Mouse (Mus musculus): ENCODE results near the gene Rasl12. TPM values are rescaled to one million over a fixed set of nuclear protein-coding genes. Genes with fewer than 3 reads are reported as not detected.

Rasl12 gene
- polyA plus RNA-seq, 1 experiment from 2014 or later = 8.4 TPM

- Histone ChIP-seq H3K4me3 (no peak overlapping the region), H3K36me3 (peaks cover 18% of the 10 kb centered on the region), H3K27me3 (no peaks in the 10 kb centered on the region), H3K4me1 (peaks cover 23% of the 10 kb centered on the region), H3K9me3 (replicated peaks) (no peaks in the 10 kb centered on the region), H3K27ac (no peak overlapping the region), H3K9ac (no peak overlapping the region), H3K4me2 (replicated peaks) (peak overlapping the region; percentile 77; the same call in 1 of the 2 replicates)
- no peak for ATAC-seq (ENCODE audit: low FRiP score)
- 82% methylated on average over 5 of the region's 5 CpGs for WGBS
Measured at GRCm38 (mm10) chr9:65462544-65462943, 64.2 kb downstream of the Rasl12 start.

GRCm38 (mm10) chr9:65464161-65464560, 65.9 kb downstream of the Rasl12 start:
- H3K9me3 ChIP-seq (replicated peaks) = no peaks in the 10 kb centered on the region
- H3K27me3 ChIP-seq = no peaks in the 10 kb centered on the region
- H3K4me1 ChIP-seq = peaks cover 29% of the 10 kb centered on the region
- H3K9ac ChIP-seq = no peak overlapping the region
- H3K4me2 ChIP-seq (replicated peaks) = no peak overlapping the region
- H3K27ac ChIP-seq = no peak overlapping the region
- H3K4me3 ChIP-seq = no peak overlapping the region
- H3K36me3 ChIP-seq = peaks cover 19% of the 10 kb centered on the region
- ATAC-seq (ENCODE audit: low FRiP score) = no peak
- WGBS = 96% methylated on average over 6 of the region's 6 CpGs

Other genes with a start within 250 kb of the Rasl12 start
- gene Parp16, start 203.2 kb upstream of the Rasl12 start, polyA plus RNA-seq (2016; fragmentation: Nextera tagmentation; extraction: Ambion mirVana) = 5.8 and 6.4 TPM in 2 replicates
- gene Cilp, start 133.3 kb upstream of the Rasl12 start, polyA plus RNA-seq (2016; fragmentation: Nextera tagmentation; extraction: Ambion mirVana) = 0.41 and 0.73 TPM in 2 replicates
- gene Clpx, start 104.2 kb upstream of the Rasl12 start, polyA plus RNA-seq (2016; fragmentation: Nextera tagmentation; extraction: Ambion mirVana) = 47.4 and 54.7 TPM in 2 replicates
- 13.3 and 14.0 TPM in 2 replicates for gene Pdcd7, start 52.4 kb upstream of the Rasl12 start, polyA plus RNA-seq (2016; fragmentation: Nextera tagmentation; extraction: Ambion mirVana)
- 0.72 and 1.1 TPM in 2 replicates for gene Ubap1l, start 37.5 kb upstream of the Rasl12 start, polyA plus RNA-seq (2016; fragmentation: Nextera tagmentation; extraction: Ambion mirVana)
- gene Kbtbd13, start 6.9 kb upstream of the Rasl12 start, polyA plus RNA-seq (2016; fragmentation: Nextera tagmentation; extraction: Ambion mirVana) = 0.74 and 1.0 TPM in 2 replicates
- gene Slc51b, start 24.4 kb downstream of the Rasl12 start, polyA plus RNA-seq (2016; fragmentation: Nextera tagmentation; extraction: Ambion mirVana) = not detected in 2 replicates
- gene Mtfmt, start 37.3 kb downstream of the Rasl12 start, polyA plus RNA-seq (2016; fragmentation: Nextera tagmentation; extraction: Ambion mirVana) = 22.8 and 28.4 TPM in 2 replicates
- 121 and 136 TPM in 2 replicates for gene Spg21, start 62.4 kb downstream of the Rasl12 start, polyA plus RNA-seq (2016; fragmentation: Nextera tagmentation; extraction: Ambion mirVana)
- 0.22 TPM in 1 of 2 replicates, not detected in the other for gene Ankdd1a, start 121.7 kb downstream of the Rasl12 start, polyA plus RNA-seq (2016; fragmentation: Nextera tagmentation; extraction: Ambion mirVana)
- 12.4 and 14.1 TPM in 2 replicates for gene Plekho2, start 181.5 kb downstream of the Rasl12 start, polyA plus RNA-seq (2016; fragmentation: Nextera tagmentation; extraction: Ambion mirVana)
- gene Pif1, start 188.7 kb downstream of the Rasl12 start, polyA plus RNA-seq (2016; fragmentation: Nextera tagmentation; extraction: Ambion mirVana) = 13.9 and 16.5 TPM in 2 replicates
- gene Rbpms2, start 231.1 kb downstream of the Rasl12 start, polyA plus RNA-seq (2016; fragmentation: Nextera tagmentation; extraction: Ambion mirVana) = 13.7 and 15.0 TPM in 2 replicates

All from hindbrain, embryonic 12.5 days (tissue).